Mouse (Mus musculus) midbrain, embryonic 12.5 days (tissue): ENCODE measurements at regions not wholly inside any gene's neighbourhood (a gene's known extent, or its start where the extent isn't known, plus 50 kb on each side); places are given as distances from the start of the nearest gene placed in this dataset.

Experiments
- ATAC-seq: fragments of 200-750 bp; cut with Nextera tagmentation; 2 replicates; pipeline ENCODE4 v1.8.0; 2017; ENCODE audit warnings: low read depth, moderate TSS enrichment, moderate library complexity; ENCODE audit not compliant: low FRiP score
- H3K27ac ChIP-seq: fragments of 300-500 bp; sonication (generic); replicated peaks from 2 replicates; pipeline ENCODE4 v1.5.1; 2016; ENCODE audit warnings: mild to moderate bottlenecking
- H3K27me3 ChIP-seq: fragments of 300-500 bp; sonication (generic); 2 replicates; pipeline ENCODE4 v1.6.1; 2016; ENCODE audit warnings: mild to moderate bottlenecking
- H3K36me3 ChIP-seq: fragments of 300-500 bp; sonication (generic); 2 replicates; pipeline ENCODE4 v1.6.1; 2016
- H3K4me1 ChIP-seq: fragments of 300-500 bp; sonication (generic); 2 replicates; pipeline ENCODE4 v1.6.1; 2016
- H3K4me2 ChIP-seq: fragments of 300-500 bp; sonication (generic); replicated peaks from 2 replicates; pipeline ENCODE4 v1.6.1; 2016; ENCODE audit warnings: mild to moderate bottlenecking, moderate library complexity
- H3K4me3 ChIP-seq: fragments of 300-500 bp; sonication (generic); 2 replicates; pipeline ENCODE4 v1.5.1; 2016; ENCODE audit warnings: mild to moderate bottlenecking
- H3K9ac ChIP-seq: fragments of 300-500 bp; sonication (generic); replicated peaks from 2 replicates; pipeline ENCODE4 v1.6.1; 2016; ENCODE audit warnings: mild to moderate bottlenecking, moderate library complexity
- H3K9me3 ChIP-seq: fragments of 300-500 bp; sonication (generic); 2 replicates; pipeline ENCODE4 v1.6.1; 2016; ENCODE audit warnings: mild to moderate bottlenecking
- WGBS: fragments of 180-500 bp; shearing (Covaris S2); methylation state at CpG from one replicate; pipeline ENCODE4 v1.1.7; 2016; 5-methylcytosine and 5-hydroxymethylcytosine counted together

DNA sequence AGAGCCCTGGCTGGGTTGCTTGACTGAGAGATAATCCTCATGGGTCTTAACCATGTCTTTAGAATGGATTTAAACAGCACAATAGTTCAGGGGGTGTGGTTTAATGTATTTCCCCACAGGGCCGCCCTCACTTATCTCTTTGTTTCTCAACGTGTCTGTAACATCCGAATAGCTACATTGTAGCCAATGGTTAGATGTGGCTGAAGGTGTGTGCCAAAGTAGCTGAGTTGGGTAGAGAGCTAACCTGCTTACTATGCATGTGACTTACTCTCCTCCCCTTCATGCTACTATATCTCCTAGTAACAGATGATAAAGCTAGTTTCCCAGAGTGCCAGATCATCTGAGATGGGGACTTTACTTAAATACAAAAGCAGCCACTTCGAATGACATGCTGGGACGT is 213.2 kb upstream of the Prok2 start:
- 0 out of 2 replicates have a peak overlapping the region, but pooled peaks have one; percentile 11 for H3K4me2 ChIP-seq
- H3K27me3 ChIP-seq: peaks cover 46% of the 10 kb centered on the region
- H3K4me3 ChIP-seq: no peak overlapping the region
- H3K9ac ChIP-seq: no peak overlapping the region
- H3K4me1 ChIP-seq: peaks cover 22% of the 10 kb centered on the region
- 33% methylated on average over 5 of the region's 5 CpGs for whole genome bisulfite sequencing
- no peaks in the 10 kb centered on the region for H3K9me3 ChIP-seq
- ATAC-seq: no peak
- no peaks in the 10 kb centered on the region for H3K36me3 ChIP-seq
- no peak overlapping the region; the same call in 1 of the 2 replicates for H3K27ac ChIP-seq

DNA sequence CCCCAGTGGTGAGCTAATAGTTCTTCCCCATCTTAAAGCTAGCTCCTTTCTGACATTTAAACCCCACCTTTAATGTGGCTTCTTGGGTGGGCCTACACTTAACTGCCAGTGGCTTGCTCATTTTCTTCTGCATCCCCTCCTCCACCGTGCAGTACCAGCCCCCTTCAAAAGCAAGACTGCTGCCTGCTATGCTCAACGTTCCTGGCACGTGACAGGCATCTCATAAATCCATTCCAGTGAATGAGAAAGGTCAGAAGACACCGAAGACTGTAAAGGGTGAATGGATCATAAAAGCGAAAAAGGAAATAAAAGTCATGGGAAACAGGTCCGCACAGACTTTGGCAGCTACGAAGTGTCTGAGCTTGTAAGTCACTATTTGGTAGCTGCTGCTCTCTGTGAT is 212.8 kb upstream of the Prok2 start:
- ATAC-seq: peak; percentile 71; the same call in 1 of the 2 replicates
- Histone ChIP-seq H3K4me2 (0 out of 2 replicates have a peak overlapping the region, but pooled peaks have one; percentile 11), H3K36me3 (no peaks in the 10 kb centered on the region), H3K27me3 (peaks cover 47% of the 10 kb centered on the region), H3K27ac (no peak overlapping the region; the same call in 1 of the 2 replicates), H3K4me1 (peaks cover 24% of the 10 kb centered on the region), H3K9me3 (no peaks in the 10 kb centered on the region), H3K4me3 (no peak overlapping the region), H3K9ac (no peak overlapping the region)
- WGBS: 44% methylated on average over 7 of the region's 7 CpGs

DNA sequence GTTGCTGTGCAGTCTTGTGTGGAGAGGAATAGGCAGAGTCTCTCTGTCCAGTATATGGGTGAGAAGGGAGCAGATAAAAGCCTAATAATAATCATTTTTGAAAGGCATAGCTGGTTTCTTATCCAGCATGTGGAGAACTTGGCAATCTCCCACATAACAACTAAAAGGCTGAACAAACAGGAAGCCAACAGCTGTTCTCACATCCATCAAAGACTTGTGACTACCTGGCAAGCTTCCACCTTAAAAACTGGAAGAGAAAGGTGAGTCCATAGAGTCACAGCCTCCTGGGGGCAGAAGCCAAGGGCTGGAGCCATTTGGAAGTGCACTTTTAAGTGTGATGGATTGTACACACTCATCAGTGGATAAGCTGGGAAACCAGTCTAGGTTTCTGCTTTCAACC is 210.5 kb upstream of the Prok2 start:
- Histone ChIP-seq H3K27me3 (peaks cover 41% of the 10 kb centered on the region), H3K4me2 (no peak overlapping the region), H3K27ac (no peak overlapping the region), H3K36me3 (no peaks in the 10 kb centered on the region), H3K9ac (no peak overlapping the region), H3K9me3 (no peaks in the 10 kb centered on the region), H3K4me1 (peaks cover 24% of the 10 kb centered on the region), H3K4me3 (no peak overlapping the region)
- no peak for ATAC-seq

DNA sequence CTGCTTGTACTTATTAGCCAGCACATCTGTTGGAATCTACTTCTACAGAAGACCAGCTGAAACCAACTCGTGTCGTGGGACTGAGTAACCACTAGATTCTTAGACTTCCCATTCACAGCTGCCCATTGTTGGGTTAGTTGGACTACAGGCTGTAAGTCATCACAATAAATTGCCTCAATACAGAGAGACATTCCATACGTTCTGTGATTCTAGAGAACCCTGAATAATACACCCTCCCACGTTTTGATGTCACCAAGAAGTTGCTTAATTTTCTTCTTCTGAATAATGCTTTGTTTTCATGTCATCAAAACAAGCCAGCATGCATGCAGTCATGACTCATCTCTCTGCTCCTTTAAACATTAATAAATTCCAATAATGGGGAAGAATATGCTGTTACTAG is 209.2 kb upstream of the Prok2 start:
- 90% methylated on average over 4 of the region's 4 CpGs for WGBS
- H3K4me1 ChIP-seq: peaks cover 23% of the 10 kb centered on the region
- no peak overlapping the region for H3K9ac ChIP-seq
- H3K27ac ChIP-seq: no peak overlapping the region
- H3K36me3 ChIP-seq: no peaks in the 10 kb centered on the region
- no peaks in the 10 kb centered on the region for H3K9me3 ChIP-seq
- H3K4me2 ChIP-seq: no peak overlapping the region
- no peak for ATAC-seq
- H3K4me3 ChIP-seq: no peak overlapping the region
- peaks cover 30% of the 10 kb centered on the region for H3K27me3 ChIP-seq

DNA sequence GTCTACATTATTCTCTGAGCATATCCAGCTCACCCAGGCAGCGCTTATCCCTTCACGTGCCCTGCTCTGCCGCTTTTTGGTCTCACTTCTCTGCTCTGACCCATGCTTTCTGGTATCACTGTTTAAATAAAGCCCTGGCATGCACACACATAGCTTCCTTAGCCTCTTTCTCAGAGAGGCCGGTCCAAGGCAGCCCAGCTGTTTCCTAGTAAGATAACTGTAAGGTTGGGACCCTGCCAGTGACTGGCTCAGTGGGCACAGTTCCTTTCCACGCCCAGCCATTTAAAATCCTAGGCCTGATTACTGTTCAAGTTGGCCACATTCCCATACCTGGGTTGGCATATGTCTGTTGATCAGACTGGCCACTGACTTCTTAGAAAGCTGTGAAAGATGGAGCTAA is 208.2 kb upstream of the Prok2 start:
- Histone ChIP-seq H3K9ac (no peak overlapping the region), H3K4me1 (peaks cover 14% of the 10 kb centered on the region), H3K9me3 (no peaks in the 10 kb centered on the region), H3K4me3 (no peak overlapping the region), H3K4me2 (no peak overlapping the region), H3K27ac (no peak overlapping the region), H3K27me3 (peaks cover 21% of the 10 kb centered on the region), H3K36me3 (no peaks in the 10 kb centered on the region)
- 92% methylated on average over 5 of the region's 5 CpGs for WGBS
- ATAC-seq: no peak

DNA sequence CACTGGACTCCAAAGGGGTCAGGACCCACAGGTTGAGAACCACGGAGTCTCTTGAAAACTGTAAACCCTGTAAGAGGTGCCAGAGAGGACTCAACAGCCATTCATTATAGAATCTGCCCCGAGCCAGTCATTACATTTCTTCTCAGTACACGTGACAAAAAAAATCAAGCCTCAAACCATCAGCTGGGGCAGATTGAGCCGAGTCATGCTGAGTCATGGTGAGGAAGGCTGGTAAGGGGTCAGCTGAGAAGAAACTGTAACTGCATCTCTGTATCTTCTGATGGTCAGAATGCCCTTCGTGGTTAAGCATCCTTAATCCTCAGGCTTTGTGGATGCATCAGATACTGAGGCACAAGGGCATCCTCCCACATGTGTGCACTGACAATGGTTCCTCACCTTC is 207.2 kb upstream of the Prok2 start:
- Histone ChIP-seq H3K36me3 (no peaks in the 10 kb centered on the region), H3K4me2 (no peak overlapping the region), H3K4me3 (no peak overlapping the region), H3K27ac (no peak overlapping the region), H3K9me3 (no peaks in the 10 kb centered on the region), H3K4me1 (peaks cover 4% of the 10 kb centered on the region; the same call in 1 of the 2 replicates), H3K9ac (no peak overlapping the region), H3K27me3 (peaks cover 20% of the 10 kb centered on the region)
- WGBS: 78% methylated on average over 5 of the region's 5 CpGs
- ATAC-seq: no peak

DNA sequence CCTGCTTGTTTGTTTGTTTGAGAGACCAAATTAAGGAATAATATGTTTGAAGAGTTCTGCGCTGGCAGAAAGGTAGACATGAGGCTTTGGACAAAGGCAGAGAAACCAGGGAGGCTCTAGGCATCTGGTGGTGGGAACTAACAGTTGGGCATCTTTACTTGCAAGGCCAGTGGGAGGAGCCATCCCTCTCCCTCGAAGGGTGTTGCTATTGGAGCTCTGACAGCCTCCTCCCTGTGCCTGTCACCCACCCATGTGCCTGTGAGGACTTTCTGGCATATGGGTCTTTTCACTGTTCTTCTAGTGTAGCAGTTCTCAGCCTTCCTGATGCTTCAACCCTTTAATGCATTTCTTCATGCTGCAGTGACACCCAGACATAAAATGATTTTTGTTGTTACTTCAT is 206.7 kb upstream of the Prok2 start:
- Histone ChIP-seq H3K36me3 (no peaks in the 10 kb centered on the region), H3K4me1 (0 out of 2 replicates have a peak, but pooled peaks cover 3% of the 10 kb centered on the region), H3K9ac (no peak overlapping the region), H3K4me3 (no peak overlapping the region), H3K27me3 (peaks cover 15% of the 10 kb centered on the region), H3K9me3 (no peaks in the 10 kb centered on the region), H3K27ac (no peak overlapping the region), H3K4me2 (no peak overlapping the region)
- WGBS: 53% methylated on average over 2 of the region's 2 CpGs
- no peak for ATAC-seq

DNA sequence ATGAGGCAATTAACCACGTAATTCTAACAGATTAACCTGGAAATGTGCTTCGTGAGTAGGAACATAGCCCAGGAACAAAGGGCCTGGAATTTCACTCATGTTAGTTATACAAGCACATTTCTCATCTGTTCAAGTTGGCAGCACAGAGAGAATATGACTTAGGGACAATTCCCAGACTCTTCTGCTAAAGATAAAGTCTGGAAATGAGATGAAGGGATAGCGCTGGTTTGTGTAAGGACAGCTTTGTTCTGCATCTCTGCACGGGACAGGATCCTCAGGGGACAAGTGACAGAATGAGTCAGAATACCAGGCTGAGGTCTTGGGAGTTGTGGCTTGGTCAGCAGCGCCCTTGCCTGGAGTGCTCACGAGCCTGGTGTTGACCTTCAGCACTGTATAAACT is 206.2 kb upstream of the Prok2 start:
- no peaks in the 10 kb centered on the region for H3K36me3 ChIP-seq
- WGBS: 75% methylated on average over 6 of the region's 6 CpGs
- no peak overlapping the region for H3K4me3 ChIP-seq
- H3K27me3 ChIP-seq: peaks cover 11% of the 10 kb centered on the region; the same call in 1 of the 2 replicates
- no peak overlapping the region for H3K27ac ChIP-seq
- H3K9ac ChIP-seq: no peak overlapping the region
- no peak for ATAC-seq
- H3K9me3 ChIP-seq: no peaks in the 10 kb centered on the region
- 0 out of 2 replicates have a peak, but pooled peaks cover 3% of the 10 kb centered on the region for H3K4me1 ChIP-seq
- H3K4me2 ChIP-seq: no peak overlapping the region

DNA sequence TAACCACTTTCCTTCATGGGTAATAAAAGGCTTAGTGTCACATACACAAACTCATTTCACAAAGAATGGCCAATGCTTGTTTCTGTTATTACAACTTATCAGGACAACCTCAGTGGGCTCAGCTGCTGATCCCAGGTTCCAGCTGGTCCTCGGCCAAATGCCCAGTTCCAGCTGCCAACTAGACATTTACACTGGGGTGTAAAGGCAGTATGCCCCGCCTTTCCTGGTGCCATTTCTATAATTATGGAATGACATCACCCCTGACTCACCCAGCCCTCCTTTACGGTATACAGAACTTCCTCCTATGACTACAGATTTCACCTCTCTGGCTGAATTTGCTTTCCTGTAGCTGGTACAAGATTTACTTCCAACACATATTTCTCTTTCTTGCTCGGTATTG is 205.4 kb upstream of the Prok2 start:
- no peaks in the 10 kb centered on the region for H3K9me3 ChIP-seq
- no peak overlapping the region for H3K9ac ChIP-seq
- H3K4me1 ChIP-seq: 0 out of 2 replicates have a peak, but pooled peaks cover 3% of the 10 kb centered on the region
- no peak overlapping the region for H3K27ac ChIP-seq
- H3K4me2 ChIP-seq: no peak overlapping the region
- no peaks in the 10 kb centered on the region for H3K36me3 ChIP-seq
- peaks cover 13% of the 10 kb centered on the region; the same call in 1 of the 2 replicates for H3K27me3 ChIP-seq
- WGBS: 90% methylated on average over 4 of the region's 4 CpGs
- H3K4me3 ChIP-seq: no peak overlapping the region
- ATAC-seq: no peak

DNA sequence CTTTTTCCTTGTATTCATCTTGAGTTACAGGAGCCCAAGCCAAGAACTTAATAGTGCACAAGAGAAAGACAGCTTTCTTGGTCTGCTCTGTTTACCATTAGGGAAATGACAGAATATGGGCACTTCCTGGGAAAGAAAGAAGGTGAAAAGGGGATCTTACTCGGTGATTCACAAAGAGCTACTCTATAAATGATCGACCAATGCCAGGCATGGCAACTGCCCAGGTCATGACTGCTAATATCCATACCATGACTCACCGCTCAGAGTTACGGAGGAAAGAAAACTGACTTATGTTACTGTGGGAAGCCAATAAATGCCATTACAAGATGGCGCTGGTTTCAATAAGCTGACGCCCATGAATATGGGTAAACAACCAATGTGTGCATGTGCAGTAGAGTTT is 204.1 kb upstream of the Prok2 start:
- H3K4me2 ChIP-seq: no peak overlapping the region
- H3K27me3 ChIP-seq: peaks cover 13% of the 10 kb centered on the region; the same call in 1 of the 2 replicates
- no peak for ATAC-seq
- H3K27ac ChIP-seq: no peak overlapping the region
- H3K36me3 ChIP-seq: no peaks in the 10 kb centered on the region
- H3K9ac ChIP-seq: no peak overlapping the region
- 94% methylated on average over 6 of the region's 6 CpGs for WGBS
- H3K4me3 ChIP-seq: no peak overlapping the region
- no peaks in the 10 kb centered on the region for H3K9me3 ChIP-seq
- 0 out of 2 replicates have a peak, but pooled peaks cover 3% of the 10 kb centered on the region for H3K4me1 ChIP-seq

DNA sequence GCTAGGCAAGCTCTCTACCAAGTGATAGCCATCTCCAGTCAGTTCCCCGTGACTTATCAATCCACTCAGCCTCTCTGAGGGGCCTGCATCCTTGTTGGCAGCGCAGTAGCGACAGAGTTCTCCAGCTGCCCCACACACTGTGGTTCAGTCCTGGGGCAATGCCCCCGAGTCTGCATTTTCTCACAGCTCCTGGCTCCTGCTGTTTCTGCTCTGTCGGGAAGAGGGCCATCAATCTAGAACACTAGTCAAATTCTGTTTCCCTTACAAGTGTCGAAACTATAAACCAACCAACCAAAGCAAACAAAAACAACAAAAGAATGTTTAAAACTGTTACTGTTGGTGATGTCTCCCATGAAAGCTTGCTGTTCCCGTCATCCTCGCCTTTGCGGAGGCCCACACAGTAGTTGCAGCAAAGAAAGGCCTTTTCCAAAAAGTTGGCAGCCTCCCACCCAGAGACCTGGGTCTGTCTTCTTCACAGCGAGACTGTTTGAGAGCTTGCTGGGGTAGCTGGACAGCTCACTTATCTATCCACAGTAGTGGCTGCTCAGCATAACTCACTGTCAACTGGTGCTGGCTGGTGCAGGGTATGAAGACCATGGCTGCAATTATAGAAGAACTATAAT is 201.9 kb upstream of the Prok2 start:
- Histone ChIP-seq H3K27ac (no peak overlapping the region), H3K27me3 (peaks cover 2% of the 10 kb centered on the region; the same call in 1 of the 2 replicates), H3K9ac (no peak overlapping the region), H3K4me2 (no peak overlapping the region), H3K36me3 (no peaks in the 10 kb centered on the region), H3K4me1 (no peaks in the 10 kb centered on the region), H3K9me3 (no peaks in the 10 kb centered on the region), H3K4me3 (no peak overlapping the region)
- 82% methylated on average over 10 of the region's 10 CpGs for WGBS
- no peak for ATAC-seq

DNA sequence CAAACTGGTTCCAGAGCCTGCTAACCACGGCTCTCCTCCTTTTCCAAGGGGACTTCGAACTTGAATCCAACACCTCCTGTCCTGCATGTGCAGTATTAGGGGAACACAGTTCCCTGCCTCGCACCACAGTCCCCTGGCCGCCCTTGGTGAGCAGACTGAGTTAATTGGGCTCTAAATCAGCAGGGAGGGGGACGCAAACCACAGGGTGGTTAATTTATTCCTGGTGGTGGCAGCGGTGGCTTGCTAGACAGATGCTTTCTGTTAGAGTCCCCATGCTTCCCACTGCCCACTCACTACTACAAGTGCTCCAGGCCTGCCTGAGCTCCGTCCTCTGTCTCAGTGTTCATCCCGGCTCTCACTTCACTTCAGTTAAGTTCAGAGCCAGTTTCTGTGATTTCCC is 198.0 kb upstream of the Prok2 start:
- H3K9ac ChIP-seq: no peak overlapping the region
- no peaks in the 10 kb centered on the region for H3K9me3 ChIP-seq
- H3K27ac ChIP-seq: no peak overlapping the region
- H3K36me3 ChIP-seq: no peaks in the 10 kb centered on the region
- ATAC-seq: no peak
- H3K4me3 ChIP-seq: no peak overlapping the region
- H3K4me1 ChIP-seq: no peaks in the 10 kb centered on the region
- peaks cover 5% of the 10 kb centered on the region; the same call in 1 of the 2 replicates for H3K27me3 ChIP-seq
- no peak overlapping the region for H3K4me2 ChIP-seq
- WGBS: 59% methylated on average over 8 of the region's 8 CpGs

DNA sequence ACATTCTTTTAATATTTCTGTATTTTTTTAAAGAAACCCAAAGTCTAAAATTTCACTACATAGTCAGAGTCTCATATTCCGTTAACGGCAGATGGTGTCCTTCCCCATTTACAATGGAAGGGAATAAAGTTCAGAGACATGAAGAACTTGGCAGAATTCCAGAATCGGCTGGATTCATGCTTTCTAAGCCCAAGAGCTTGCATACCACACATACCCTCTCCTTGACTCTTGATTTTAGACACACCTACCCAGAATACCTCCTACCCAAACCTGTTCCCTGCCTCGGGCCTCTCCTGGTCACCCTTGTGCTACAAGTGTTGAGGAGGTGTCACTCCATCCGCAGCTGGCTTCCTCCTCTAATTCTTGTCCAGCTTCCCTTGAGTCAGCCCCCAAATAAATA is 195.8 kb upstream of the Prok2 start:
- Histone ChIP-seq H3K9ac (no peak overlapping the region), H3K9me3 (no peaks in the 10 kb centered on the region), H3K4me3 (no peak overlapping the region), H3K27me3 (peaks cover 17% of the 10 kb centered on the region), H3K4me2 (no peak overlapping the region), H3K36me3 (no peaks in the 10 kb centered on the region), H3K27ac (no peak overlapping the region), H3K4me1 (peaks cover 4% of the 10 kb centered on the region; the same call in 1 of the 2 replicates)
- 89% methylated on average over 5 of the region's 5 CpGs for WGBS
- ATAC-seq: no peak
